Mouse (Mus musculus) v-Abl transformed pro-B cells (cell line): ENCODE measurements around the gene Chd6.

ENCODE experiments used
- in situ Hi-C, 2 experiments: fragments of 400-800 bp; cut with MboI; formaldehyde crosslinking; loops; one replicate each; pipeline ENCODE4 v1.15.1; 2025; ENCODE audit not compliant: unreplicated experiment in 2 of 2

Chd6 gene

GRCm38 (mm10) chr2:160901656-160902412 is 207.0 kb downstream of the Chd6 start:
- in situ Hi-C loops, result no loop called here
